Mouse (Mus musculus): Measurements from ENCODE around the gene Tph1. TPM values are rescaled to one million over a fixed set of nuclear protein-coding genes. Genes with fewer than 3 reads are reported as not detected.
"Not testable (repeated sequence)": the region's sequence is repeated elsewhere in the genome, so short reads cannot be mapped to it uniquely, and the experiment has no call there.

Tph1 gene
- total and polyA plus RNA-seq, 2 experiments = not detected

GRCm38 (mm10) chr7:46667256-46667655 lies 5.1 kb downstream of the Tph1 start:
- Histone ChIP-seq H3K36me3 (ENCODE audit: control insufficient read depth, insufficient read depth, low read length) (no peaks in the 10 kb centered on the region), H3K79me2 (ENCODE audit: control insufficient read depth, insufficient read depth, low read length) (no peaks in the 10 kb centered on the region), H3K9ac (ENCODE audit: low read depth, low read length) (no peak overlapping the region), H3K27ac (replicated peaks; ENCODE audit: insufficient read depth, low read depth, low read length) (no peak overlapping the region), H3K4me3 (ENCODE audit: insufficient read depth, low read depth, low read length) (no peak overlapping the region), H3K27me3 (ENCODE audit: control insufficient read depth, insufficient read depth, low read length) (peaks cover 3% of the 10 kb centered on the region; the same call in 1 of the 2 replicates), H3K4me1 (ENCODE audit: control insufficient read depth, insufficient read depth, low read length) (no peaks in the 10 kb centered on the region)
- TF ChIP-seq CTCF (IDR thresholded peaks at IDR 0.05; ENCODE audit: low read depth, low read length) = no peak
- 3% methylated on average over 21 of the region's 21 CpGs for WGBS
- DNase-seq (ENCODE audit: extremely low read depth, low read depth, low spot score) = no peak

GRCm38 (mm10) chr7:46665236-46665635 lies 7.1 kb downstream of the Tph1 start:
- Histone ChIP-seq H3K79me2 (ENCODE audit: control insufficient read depth, insufficient read depth, low read length) (no peaks in the 10 kb centered on the region), H3K9ac (ENCODE audit: low read depth, low read length) (no peak overlapping the region), H3K36me3 (ENCODE audit: control insufficient read depth, insufficient read depth, low read length) (no peaks in the 10 kb centered on the region), H3K4me3 (ENCODE audit: insufficient read depth, low read depth, low read length) (no peak overlapping the region), H3K27me3 (ENCODE audit: control insufficient read depth, insufficient read depth, low read length) (peaks cover 3% of the 10 kb centered on the region; the same call in 1 of the 2 replicates), H3K27ac (replicated peaks; ENCODE audit: insufficient read depth, low read depth, low read length) (no peak overlapping the region), H3K4me1 (ENCODE audit: control insufficient read depth, insufficient read depth, low read length) (no peaks in the 10 kb centered on the region)
- DNase-seq (ENCODE audit: extremely low read depth, low read depth, low spot score) = no peak
- TF ChIP-seq POLR2A (IDR thresholded peaks at IDR 0.05; ENCODE audit: extremely low read depth, insufficient read depth, low read length) (no peak), CTCF (IDR thresholded peaks at IDR 0.05; ENCODE audit: low read depth, low read length) (peak; percentile 75)
- WGBS = 38% methylated on average over 9 of the region's 9 CpGs

GRCm38 (mm10) chr7:46661591-46662090 lies 10.7 kb downstream of the Tph1 start:
- no peaks in the 10 kb centered on the region for H3K79me2 ChIP-seq (ENCODE audit: control insufficient read depth, insufficient read depth, low read length)
- H3K9ac ChIP-seq (ENCODE audit: low read depth, low read length) = no peak overlapping the region
- no peaks in the 10 kb centered on the region for H3K4me1 ChIP-seq (ENCODE audit: control insufficient read depth, insufficient read depth, low read length)
- TF ChIP-seq CTCF (IDR thresholded peaks at IDR 0.05; ENCODE audit: low read depth, low read length) (no peak), POLR2A (IDR thresholded peaks at IDR 0.05; ENCODE audit: extremely low read depth, insufficient read depth, low read length) (no peak)
- H3K27ac ChIP-seq (replicated peaks; ENCODE audit: insufficient read depth, low read depth, low read length) = no peak overlapping the region
- H3K27me3 ChIP-seq (ENCODE audit: control insufficient read depth, insufficient read depth, low read length) = no peaks in the 10 kb centered on the region
- H3K4me3 ChIP-seq (ENCODE audit: insufficient read depth, low read depth, low read length) = no peak overlapping the region
- no peaks in the 10 kb centered on the region for H3K36me3 ChIP-seq (ENCODE audit: control insufficient read depth, insufficient read depth, low read length)
- DNase-seq (ENCODE audit: extremely low read depth, low read depth, low spot score) = no peak
- WGBS = 62% methylated on average over 18 of the region's 18 CpGs

GRCm38 (mm10) chr7:46652279-46652678 lies 20.1 kb downstream of the Tph1 start:
- H3K4me1 ChIP-seq (ENCODE audit: control insufficient read depth, insufficient read depth, low read length) = no peaks in the 10 kb centered on the region
- no peak overlapping the region for H3K4me3 ChIP-seq (ENCODE audit: insufficient read depth, low read depth, low read length)
- DNase-seq (ENCODE audit: extremely low read depth, low read depth, low spot score) = no peak
- no peak overlapping the region for H3K9ac ChIP-seq (ENCODE audit: low read depth, low read length)
- TF ChIP-seq CTCF (IDR thresholded peaks at IDR 0.05; ENCODE audit: low read depth, low read length) (no peak), POLR2A (IDR thresholded peaks at IDR 0.05; ENCODE audit: extremely low read depth, insufficient read depth, low read length) (no peak)
- no peaks in the 10 kb centered on the region for H3K36me3 ChIP-seq (ENCODE audit: control insufficient read depth, insufficient read depth, low read length)
- WGBS = 55% methylated on average over 2 of the region's 2 CpGs
- no peak overlapping the region for H3K27ac ChIP-seq (replicated peaks; ENCODE audit: insufficient read depth, low read depth, low read length)
- H3K79me2 ChIP-seq (ENCODE audit: control insufficient read depth, insufficient read depth, low read length) = no peaks in the 10 kb centered on the region
- H3K27me3 ChIP-seq (ENCODE audit: control insufficient read depth, insufficient read depth, low read length) = 0 out of 2 replicates have a peak, but pooled peaks cover 4% of the 10 kb centered on the region

GRCm38 (mm10) chr7:46650231-46650630 lies 22.1 kb downstream of the Tph1 start:
- not testable (repeated sequence) for H3K79me2 ChIP-seq (ENCODE audit: control insufficient read depth, insufficient read depth, low read length); H3K4me3 ChIP-seq (ENCODE audit: insufficient read depth, low read depth, low read length); H3K36me3 ChIP-seq (ENCODE audit: control insufficient read depth, insufficient read depth, low read length); H3K27ac ChIP-seq (replicated peaks; ENCODE audit: insufficient read depth, low read depth, low read length); H3K27me3 ChIP-seq (ENCODE audit: control insufficient read depth, insufficient read depth, low read length); H3K4me1 ChIP-seq (ENCODE audit: control insufficient read depth, insufficient read depth, low read length); H3K9ac ChIP-seq (ENCODE audit: low read depth, low read length); DNase-seq (ENCODE audit: extremely low read depth, low read depth, low spot score)
- WGBS = 36% methylated on average over 5 of the region's 5 CpGs

GRCm38 (mm10) chr7:46648431-46649140 lies 23.8 kb downstream of the Tph1 start:
- H3K4me1 ChIP-seq (ENCODE audit: control insufficient read depth, insufficient read depth, low read length) = no peaks in the 10 kb centered on the region
- no peaks in the 10 kb centered on the region for H3K79me2 ChIP-seq (ENCODE audit: control insufficient read depth, insufficient read depth, low read length)
- H3K4me3 ChIP-seq (ENCODE audit: insufficient read depth, low read depth, low read length) = no peak overlapping the region
- TF ChIP-seq CTCF (IDR thresholded peaks at IDR 0.05; ENCODE audit: low read depth, low read length) = no peak
- no peak for TF ChIP-seq POLR2A (IDR thresholded peaks at IDR 0.05; ENCODE audit: extremely low read depth, insufficient read depth, low read length)
- no peak for DNase-seq (ENCODE audit: extremely low read depth, low read depth, low spot score)
- no peak overlapping the region for H3K27ac ChIP-seq (replicated peaks; ENCODE audit: insufficient read depth, low read depth, low read length)
- 0 out of 2 replicates have a peak, but pooled peaks cover 4% of the 10 kb centered on the region for H3K27me3 ChIP-seq (ENCODE audit: control insufficient read depth, insufficient read depth, low read length)
- H3K9ac ChIP-seq (ENCODE audit: low read depth, low read length) = no peak overlapping the region
- H3K36me3 ChIP-seq (ENCODE audit: control insufficient read depth, insufficient read depth, low read length) = no peaks in the 10 kb centered on the region
- WGBS = 73% methylated on average over 4 of the region's 4 CpGs
